In the genomic region with DNA sequence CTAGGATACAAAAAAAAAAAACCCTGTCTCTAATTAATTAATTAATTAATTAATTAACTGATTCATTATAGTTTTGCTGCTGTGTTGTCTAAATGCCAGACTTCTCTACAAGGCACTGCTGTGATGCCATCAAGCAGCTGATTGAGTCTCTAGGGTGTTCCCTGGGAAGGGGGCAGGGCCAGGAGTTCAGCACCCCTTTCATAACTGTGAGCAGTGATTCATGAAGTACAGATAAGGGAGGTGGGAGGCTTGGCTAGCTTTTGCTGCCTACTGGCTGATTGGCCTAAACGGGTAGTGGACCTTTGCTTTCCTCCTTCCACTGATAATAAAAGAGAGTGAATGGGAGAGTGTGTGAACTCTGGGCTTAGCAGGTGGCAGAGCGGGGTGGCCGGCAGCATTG, we compare ENCODE assay signal across 27 mouse cellular contexts.
A peak's percentile ranks its signal among the peaks of the same experiment; 100 is the strongest.
DNase-seq lines count a peak whose midpoint lies in the region; ATAC-seq and TF ChIP-seq lines count a peak whose summit lies in the region.
"Had no signal": no experiment of that assay in that cellular context is flagged by ENCODE, and none has a peak within 500 bp of the region (broad histone marks: within the 10 kb centered on the region; RNA-seq: fewer than 3 reads in every experiment).

No protein-coding gene starts in this region.

- no peak for TF ChIP-seq CTCF in kidney, postnatal 0 days (IDR thresholded peaks at IDR 0.05; ENCODE audit: low read depth)
- TF ChIP-seq CTCF in kidney, adult 2 months (conservative IDR thresholded peaks at IDR 0.05; ENCODE audit: insufficient read depth, insufficient read length, low read depth, low read length), result no peak

- H3K27ac ChIP-seq in kidney, postnatal 0 days, result no peak overlapping the region
- no peak overlapping the region for H3K27ac ChIP-seq in kidney, adult 2 months (ENCODE audit: insufficient read depth, low read depth, low read length)
- no peak overlapping the region for H3K27ac ChIP-seq in intestine, embryonic 15.5 days
- no peak overlapping the region for H3K27ac ChIP-seq in stomach, embryonic 16.5 days (ENCODE audit: low read length)
- H3K27ac ChIP-seq: embryonic facial prominence, embryonic 10.5 days; embryonic facial prominence, embryonic 15.5 days; forebrain, embryonic 12.5 days; heart, embryonic 13.5 days; hindbrain, embryonic 14.5 days; left cerebral cortex, adult 2 months; limb, embryonic 13.5 days; lung, embryonic 15.5 days; midbrain, embryonic 13.5 days had no signal

- peak; percentile 26 for DNase-seq in adrenal gland, adult 2 months
- no peak for DNase-seq in adrenal gland, postnatal 25 days
- DNase-seq in kidney, postnatal 0 days (ENCODE audit: low spot score), result no peak
- DNase-seq in kidney, adult 2 months, result no peak
- no peak for DNase-seq in left cerebral cortex, adult 11 months (ENCODE audit: low spot score)
- DNase-seq: cerebellum, adult 2 months; cerebellum, postnatal 25 days; forebrain, postnatal 0 days; heart, postnatal 10 days; lung, postnatal 36 days; retina, postnatal 1 day; right cerebral cortex, postnatal 14 days had no signal

- TF ChIP-seq POLR2A in kidney, adult 2 months (IDR thresholded peaks at IDR 0.05; ENCODE audit: low read depth, low read length), result no peak

- WGBS in kidney, postnatal 0 days, result 69% methylated on average over 3 of the region's 3 CpGs
- WGBS in kidney, adult 2 months, result 69% methylated on average over 3 of the region's 3 CpGs
- 71% methylated on average over 3 of the region's 3 CpGs for WGBS in intestine, embryonic 15.5 days
- WGBS in stomach, embryonic 16.5 days, result 74% methylated on average over 3 of the region's 3 CpGs

- no peak overlapping the region for H3K4me3 ChIP-seq in kidney, postnatal 0 days (replicated peaks; ENCODE audit: low read depth, low read length)
- H3K4me3 ChIP-seq in kidney, adult 2 months (ENCODE audit: insufficient read depth, low read depth, low read length), result no peak overlapping the region
- no peak overlapping the region for H3K4me3 ChIP-seq in intestine, embryonic 15.5 days (replicated peaks)
- no peak overlapping the region for H3K4me3 ChIP-seq in stomach, embryonic 16.5 days (replicated peaks; ENCODE audit: low read length)
- H3K4me3 ChIP-seq: embryonic facial prominence, embryonic 10.5 days; embryonic facial prominence, embryonic 15.5 days; forebrain, embryonic 12.5 days; heart, embryonic 13.5 days; left cerebral cortex, adult 2 months; limb, embryonic 13.5 days; lung, embryonic 15.5 days; midbrain, embryonic 13.5 days had no signal

- ATAC-seq in kidney, postnatal 0 days (replicated peaks; ENCODE audit: low FRiP score, low read depth), result peak; percentile 33; the same call in 1 of the 2 replicates
- peak; percentile 77 for ATAC-seq in intestine, embryonic 15.5 days
- ATAC-seq in stomach, embryonic 16.5 days (ENCODE audit: insufficient read depth, low FRiP score), result peak; percentile 50; the same call in 1 of the 2 replicates
- ATAC-seq in monocyte, adult 5-6 weeks (replicated peaks; ENCODE audit: insufficient number of reproducible peaks, low FRiP score, low TSS enrichment, poor library complexity, severe bottlenecking), result no peak
- ATAC-seq: forebrain, postnatal 0 days; midbrain, embryonic 13.5 days; Patski had no signal

- H3K4me2 ChIP-seq in kidney, postnatal 0 days (ENCODE audit: low read length), result no peak overlapping the region
- H3K4me2 ChIP-seq in intestine, embryonic 15.5 days (replicated peaks), result no peak overlapping the region
- no peak overlapping the region for H3K4me2 ChIP-seq in stomach, embryonic 16.5 days (ENCODE audit: low read depth, low read length)
- H3K4me2 ChIP-seq: embryonic facial prominence, embryonic 15.5 days; forebrain, embryonic 12.5 days; heart, embryonic 13.5 days; hindbrain, embryonic 14.5 days; limb, embryonic 13.5 days; liver, embryonic 11.5 days; lung, embryonic 15.5 days; midbrain, embryonic 13.5 days had no signal

- H3K9me3 ChIP-seq in kidney, postnatal 0 days (replicated peaks; ENCODE audit: low read length), result no peaks in the 10 kb centered on the region
- H3K9me3 ChIP-seq in intestine, embryonic 15.5 days, result 0 out of 2 replicates have a peak, but pooled peaks cover 3% of the 10 kb centered on the region
- peaks cover 8% of the 10 kb centered on the region; the same call in 1 of the 2 replicates for H3K9me3 ChIP-seq in stomach, embryonic 16.5 days (replicated peaks; ENCODE audit: control insufficient read depth, low read length)
- H3K9me3 ChIP-seq: embryonic facial prominence, embryonic 15.5 days; lung, embryonic 15.5 days had no signal

- H3K4me1 ChIP-seq in kidney, postnatal 0 days (replicated peaks; ENCODE audit: insufficient read depth, low read length), result no peaks in the 10 kb centered on the region
- H3K4me1 ChIP-seq in kidney, adult 2 months (ENCODE audit: control insufficient read depth, insufficient read depth, low read length), result peaks cover 6% of the 10 kb centered on the region
- H3K4me1 ChIP-seq in intestine, embryonic 15.5 days (replicated peaks), result no peaks in the 10 kb centered on the region
- no peaks in the 10 kb centered on the region for H3K4me1 ChIP-seq in stomach, embryonic 16.5 days (ENCODE audit: control insufficient read depth, insufficient read depth, low read length)
- H3K4me1 ChIP-seq: embryonic facial prominence, embryonic 15.5 days; forebrain, embryonic 12.5 days; lung, embryonic 15.5 days; midbrain, embryonic 13.5 days had no signal

- H3K27me3 ChIP-seq in kidney, postnatal 0 days (ENCODE audit: insufficient read depth, low read length), result no peaks in the 10 kb centered on the region
- H3K27me3 ChIP-seq in kidney, adult 2 months (replicated peaks; ENCODE audit: control insufficient read depth, insufficient read depth, low read length), result no peaks in the 10 kb centered on the region
- H3K27me3 ChIP-seq in intestine, embryonic 15.5 days (replicated peaks), result no peaks in the 10 kb centered on the region
- no peaks in the 10 kb centered on the region for H3K27me3 ChIP-seq in stomach, embryonic 16.5 days (ENCODE audit: control insufficient read depth, insufficient read depth, low read length)
- H3K27me3 ChIP-seq: embryonic facial prominence, embryonic 15.5 days; forebrain, embryonic 12.5 days; heart, embryonic 13.5 days; limb, embryonic 13.5 days; lung, embryonic 15.5 days; midbrain, embryonic 13.5 days; Patski had no signal

- H3K9ac ChIP-seq in kidney, postnatal 0 days (ENCODE audit: low read depth, low read length), result no peak overlapping the region
- H3K9ac ChIP-seq in intestine, embryonic 15.5 days, result no peak overlapping the region
- H3K9ac ChIP-seq in stomach, embryonic 16.5 days (ENCODE audit: low read length), result no peak overlapping the region
- H3K9ac ChIP-seq: embryonic facial prominence, embryonic 15.5 days; forebrain, embryonic 12.5 days; forebrain, postnatal 0 days; heart, embryonic 13.5 days; hindbrain, embryonic 14.5 days; limb, embryonic 13.5 days; lung, embryonic 15.5 days; midbrain, embryonic 13.5 days had no signal

- 0 out of 2 replicates have a peak, but pooled peaks cover 4% of the 10 kb centered on the region for H3K36me3 ChIP-seq in kidney, postnatal 0 days (ENCODE audit: insufficient read depth, low read length)
- H3K36me3 ChIP-seq in kidney, adult 2 months (ENCODE audit: control insufficient read depth, insufficient read depth, low read length), result no peaks in the 10 kb centered on the region
- no peaks in the 10 kb centered on the region; the same call in 1 of the 2 replicates for H3K36me3 ChIP-seq in intestine, embryonic 15.5 days
- peaks cover 9% of the 10 kb centered on the region for H3K36me3 ChIP-seq in stomach, embryonic 16.5 days (ENCODE audit: control insufficient read depth, insufficient read depth, low read length)
- H3K36me3 ChIP-seq: G1E had no signal
